Mouse (Mus musculus) neural tube, embryonic 13.5 days (tissue): Measurements from ENCODE around the gene Slc46a3. TPM values are rescaled to one million over a fixed set of nuclear protein-coding genes. Genes with fewer than 3 reads are reported as not detected.

Source experiments
- ATAC-seq: fragments of 200-750 bp; cut with Nextera tagmentation; 2 replicates; pipeline ENCODE4 v1.8.0; 2017; ENCODE audit warnings: low read depth, mild to moderate bottlenecking, moderate TSS enrichment, moderate library complexity
- H3K27ac ChIP-seq: fragments of 300-500 bp; sonication (generic); replicated peaks from 2 replicates; pipeline ENCODE4 v1.5.1; 2015; ENCODE audit warnings: moderate library complexity, mild to moderate bottlenecking, inconsistent platforms
- H3K27me3 ChIP-seq: fragments of 300-500 bp; sonication (generic); 2 replicates; pipeline ENCODE4 v1.6.1; 2015; ENCODE audit warnings: mild to moderate bottlenecking, inconsistent platforms
- H3K36me3 ChIP-seq: fragments of 300-500 bp; sonication (generic); 2 replicates; pipeline ENCODE4 v1.6.1; 2015; ENCODE audit warnings: mild to moderate bottlenecking, inconsistent platforms
- H3K4me1 ChIP-seq: fragments of 300-500 bp; sonication (generic); replicated peaks from 2 replicates; pipeline ENCODE4 v1.6.1; 2015; ENCODE audit warnings: inconsistent platforms
- H3K4me2 ChIP-seq: fragments of 300-500 bp; sonication (generic); 2 replicates; pipeline ENCODE4 v1.6.1; 2015; ENCODE audit warnings: inconsistent platforms, mild to moderate bottlenecking, moderate library complexity
- H3K4me3 ChIP-seq: fragments of 300-500 bp; sonication (generic); 2 replicates; pipeline ENCODE4 v1.5.1; 2015; ENCODE audit warnings: mild to moderate bottlenecking, inconsistent platforms
- H3K9ac ChIP-seq: fragments of 300-500 bp; sonication (generic); 2 replicates; pipeline ENCODE4 v1.6.1; 2015; ENCODE audit warnings: moderate library complexity, mild to moderate bottlenecking, inconsistent platforms
- H3K9me3 ChIP-seq: fragments of 300-500 bp; sonication (generic); 2 replicates; pipeline ENCODE4 v1.6.1; 2016; ENCODE audit warnings: inconsistent platforms
- WGBS: fragments of 180-500 bp; shearing (Covaris S2); methylation state at CpG from one replicate; pipeline ENCODE4 v1.1.7; 2015; 5-methylcytosine and 5-hydroxymethylcytosine counted together
- polyA plus RNA-seq: library from polyadenylated mRNA; unstranded; fragments of >200 nt; fragmentation: Nextera tagmentation; extraction: Ambion mirVana; gene quantifications from 2 replicates; pipeline ENCODE4 v1.2.1, GENCODE M21; 2015

Gene Slc46a3
- polyA plus RNA-seq, 1 experiment from 2014 or later: 5.3 TPM

- Histone ChIP-seq H3K9ac (peak within 1 kb of the TSS; percentile 90), H3K4me1 (peaks cover 24% of the 10 kb centered on the region), H3K36me3 (peaks cover 33% of the 10 kb centered on the region), H3K4me2 (peak within 1 kb of the TSS; percentile 98), H3K27ac (peak within 1 kb of the TSS; percentile 74), H3K27me3 (no peaks in the 10 kb centered on the region), H3K9me3 (no peaks in the 10 kb centered on the region), H3K4me3 (peak within 1 kb of the TSS; percentile 90)
- ATAC-seq: peak; percentile 94
- WGBS: under 1% methylated on average over 68 of the region's 68 CpGs
These were observed 34.0 kb downstream of the Slc46a3 start, which contains the start of gene Pomp for GRCm38 (mm10) chr5:147860449-147861261. Gene Pomp, plus strand, starts transcription at chr5:147860461.

GRCm38 (mm10) chr5:147860076-147860448 is 34.6 kb downstream of the Slc46a3 start:
- Histone ChIP-seq H3K4me2 (peak overlapping the region; percentile 98), H3K4me3 (peak overlapping the region; percentile 90), H3K9ac (peak overlapping the region; percentile 90), H3K4me1 (peaks cover 24% of the 10 kb centered on the region), H3K27ac (peak overlapping the region; percentile 74), H3K27me3 (no peaks in the 10 kb centered on the region), H3K9me3 (no peaks in the 10 kb centered on the region), H3K36me3 (peaks cover 28% of the 10 kb centered on the region)
- ATAC-seq: peak; percentile 8
- 1% methylated on average over 18 of the region's 18 CpGs for WGBS

DNA sequence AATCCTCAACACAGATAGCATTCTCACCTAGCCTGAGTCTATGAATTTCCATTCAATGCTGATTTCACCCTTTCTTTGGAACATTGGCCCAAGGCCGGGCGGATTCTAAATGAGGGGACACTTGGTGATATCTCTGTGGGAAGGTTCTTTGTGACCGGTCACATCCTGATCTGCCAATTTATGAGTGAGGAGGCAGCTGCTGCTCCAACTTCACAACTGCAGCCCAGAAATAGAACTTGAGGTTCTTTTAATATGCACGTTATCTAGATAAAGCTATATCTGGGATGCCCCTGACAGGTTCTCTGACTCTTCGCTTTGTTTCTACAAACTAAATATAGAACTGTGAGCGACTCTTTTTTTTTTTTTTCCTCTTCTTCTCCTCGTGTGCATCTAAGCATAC is 44.4 kb downstream of the Slc46a3 start:
- no peaks in the 10 kb centered on the region for H3K36me3 ChIP-seq
- no peak for ATAC-seq

GRCm38 (mm10) chr5:147848164-147848863 is 46.3 kb downstream of the Slc46a3 start:
- Histone ChIP-seq H3K9me3 (no peaks in the 10 kb centered on the region), H3K36me3 (no peaks in the 10 kb centered on the region), H3K27me3 (no peaks in the 10 kb centered on the region), H3K27ac (no peak overlapping the region), H3K9ac (no peak overlapping the region), H3K4me3 (no peak overlapping the region), H3K4me1 (no peaks in the 10 kb centered on the region), H3K4me2 (no peak overlapping the region)
- ATAC-seq: no peak
- WGBS: 25% methylated on average over 16 of the region's 16 CpGs

More for the DNA sequence above, 44.4 kb downstream of the Slc46a3 start:
- no peaks in the 10 kb centered on the region for H3K27me3 ChIP-seq
- 73% methylated on average over 7 of the region's 7 CpGs for WGBS
- H3K4me3 ChIP-seq: no peak overlapping the region
- no peaks in the 10 kb centered on the region for H3K9me3 ChIP-seq
- H3K4me1 ChIP-seq: no peaks in the 10 kb centered on the region
- no peak overlapping the region for H3K9ac ChIP-seq
- no peak overlapping the region for H3K4me2 ChIP-seq
- H3K27ac ChIP-seq: no peak overlapping the region

GRCm38 (mm10) chr5:147847361-147847760 is 47.3 kb downstream of the Slc46a3 start:
- H3K4me3 ChIP-seq: no peak overlapping the region
- no peak overlapping the region for H3K27ac ChIP-seq
- no peak for ATAC-seq
- H3K27me3 ChIP-seq: no peaks in the 10 kb centered on the region
- no peaks in the 10 kb centered on the region for H3K9me3 ChIP-seq
- H3K36me3 ChIP-seq: no peaks in the 10 kb centered on the region
- no peak overlapping the region for H3K4me2 ChIP-seq
- H3K9ac ChIP-seq: no peak overlapping the region
- no peaks in the 10 kb centered on the region for H3K4me1 ChIP-seq
- WGBS: 67% methylated on average over 5 of the region's 5 CpGs

DNA sequence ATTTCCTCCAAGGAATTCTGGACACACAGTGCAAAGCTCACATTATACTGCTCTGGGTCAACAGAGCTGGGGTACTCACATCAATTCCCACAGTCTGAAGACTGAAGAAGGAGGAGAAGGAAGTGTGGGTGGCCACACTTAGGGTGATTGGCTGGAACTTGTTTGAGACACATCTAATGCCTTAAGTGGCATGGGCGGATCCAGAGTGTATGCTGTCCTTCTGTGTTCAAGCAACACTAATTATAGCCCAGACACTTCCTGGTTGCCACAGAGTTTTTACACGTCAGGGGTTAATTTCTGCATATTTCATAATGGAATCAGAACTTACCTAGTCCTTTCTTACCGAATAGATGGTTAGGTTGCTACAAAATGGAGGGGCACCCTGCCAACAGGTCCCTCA is 49.3 kb downstream of the Slc46a3 start:
- WGBS: 73% methylated on average over 3 of the region's 3 CpGs
- no peak for ATAC-seq
- H3K36me3 ChIP-seq: no peaks in the 10 kb centered on the region
- no peaks in the 10 kb centered on the region for H3K27me3 ChIP-seq
- H3K9ac ChIP-seq: no peak overlapping the region
- no peaks in the 10 kb centered on the region for H3K4me1 ChIP-seq
- H3K4me3 ChIP-seq: no peak overlapping the region
- no peaks in the 10 kb centered on the region for H3K9me3 ChIP-seq
- no peak overlapping the region for H3K27ac ChIP-seq
- H3K4me2 ChIP-seq: no peak overlapping the region

- H3K4me3 ChIP-seq: no peak overlapping the region
- H3K27ac ChIP-seq: no peak overlapping the region
- no peaks in the 10 kb centered on the region for H3K4me1 ChIP-seq
- ATAC-seq: no peak
- WGBS: 61% methylated on average over 7 of the region's 7 CpGs
- H3K4me2 ChIP-seq: no peak overlapping the region
- no peak overlapping the region for H3K9ac ChIP-seq
- no peaks in the 10 kb centered on the region for H3K9me3 ChIP-seq
- no peaks in the 10 kb centered on the region for H3K27me3 ChIP-seq
- no peaks in the 10 kb centered on the region for H3K36me3 ChIP-seq
These were observed 51.3 kb downstream of the Slc46a3 start for GRCm38 (mm10) chr5:147843340-147843739.

- no peaks in the 10 kb centered on the region for H3K36me3 ChIP-seq
- WGBS: 82% methylated on average over 12 of the region's 12 CpGs
- H3K4me2 ChIP-seq: no peak overlapping the region
- H3K9ac ChIP-seq: no peak overlapping the region
- no peaks in the 10 kb centered on the region for H3K9me3 ChIP-seq
- ATAC-seq: no peak
- peaks cover 6% of the 10 kb centered on the region for H3K4me1 ChIP-seq
- no peak overlapping the region for H3K27ac ChIP-seq
- H3K4me3 ChIP-seq: no peak overlapping the region
- 0 out of 2 replicates have a peak, but pooled peaks cover 4% of the 10 kb centered on the region for H3K27me3 ChIP-seq
These were observed 55.2 kb downstream of the Slc46a3 start for GRCm38 (mm10) chr5:147839418-147839817.

DNA sequence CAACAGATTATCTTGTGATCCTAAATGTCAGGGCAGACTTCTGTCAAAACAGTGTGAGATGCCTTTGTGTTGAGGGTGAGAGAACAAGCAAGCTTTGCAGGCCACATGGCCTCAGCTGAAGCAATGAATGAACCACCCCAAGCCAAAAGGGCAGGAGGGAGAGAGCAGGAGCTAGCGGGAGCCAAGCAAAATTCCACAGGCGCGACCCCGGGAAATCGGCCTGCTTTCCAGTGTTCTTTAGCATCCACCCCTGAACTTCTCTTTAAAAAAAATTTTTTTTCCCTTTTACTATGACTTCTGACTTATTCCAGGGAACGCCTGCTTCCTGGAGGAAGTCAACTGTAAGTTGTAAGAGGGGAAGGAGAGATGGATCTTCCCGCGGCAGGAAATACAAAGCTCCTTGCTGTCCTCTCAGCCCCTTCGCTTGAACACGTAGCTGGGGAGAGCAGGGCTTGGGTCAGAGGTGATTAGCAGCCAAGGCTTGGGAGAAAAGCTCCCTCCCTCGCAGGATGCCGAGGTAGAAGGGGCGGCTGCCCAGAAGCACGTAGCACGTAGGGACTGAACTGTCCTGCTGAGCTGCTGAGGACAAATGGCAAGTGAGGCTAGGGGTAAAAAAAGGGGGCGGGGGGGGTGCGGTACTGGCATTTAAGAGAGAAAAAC is 59.6 kb downstream of the Slc46a3 start:
- Histone ChIP-seq H3K4me3 (no peak overlapping the region), H3K4me2 (no peak overlapping the region), H3K27me3 (0 out of 2 replicates have a peak, but pooled peaks cover 5% of the 10 kb centered on the region), H3K4me1 (peaks cover 6% of the 10 kb centered on the region), H3K27ac (no peak overlapping the region), H3K36me3 (no peaks in the 10 kb centered on the region), H3K9me3 (no peaks in the 10 kb centered on the region), H3K9ac (no peak overlapping the region)
- ATAC-seq: no peak
- 11% methylated on average over 17 of the region's 17 CpGs for WGBS

GRCm38 (mm10) chr5:147832842-147833241 is 61.8 kb downstream of the Slc46a3 start:
- 36% methylated on average over 14 of the region's 14 CpGs for WGBS
- no peaks in the 10 kb centered on the region for H3K9me3 ChIP-seq
- H3K27ac ChIP-seq: no peak overlapping the region
- no peak overlapping the region for H3K9ac ChIP-seq
- H3K27me3 ChIP-seq: 0 out of 2 replicates have a peak, but pooled peaks cover 5% of the 10 kb centered on the region
- ATAC-seq: no peak
- no peak overlapping the region for H3K4me3 ChIP-seq
- peaks cover 6% of the 10 kb centered on the region for H3K4me1 ChIP-seq
- no peaks in the 10 kb centered on the region for H3K36me3 ChIP-seq
- H3K4me2 ChIP-seq: no peak overlapping the region

- ATAC-seq: no peak
- H3K9ac ChIP-seq: no peak overlapping the region
- H3K4me2 ChIP-seq: no peak overlapping the region
- H3K4me1 ChIP-seq: no peaks in the 10 kb centered on the region
- H3K4me3 ChIP-seq: no peak overlapping the region
- no peak overlapping the region for H3K27ac ChIP-seq
- H3K36me3 ChIP-seq: no peaks in the 10 kb centered on the region
- WGBS: 82% methylated on average over 8 of the region's 8 CpGs
- H3K27me3 ChIP-seq: no peaks in the 10 kb centered on the region
- H3K9me3 ChIP-seq: no peaks in the 10 kb centered on the region
These were observed 65.8 kb downstream of the Slc46a3 start for GRCm38 (mm10) chr5:147828846-147829245.
